Mouse (Mus musculus) ovary, adult 18-20 months (tissue): ENCODE results near the gene Akap13.

ENCODE experiments used
- DNase-seq: peaks from one replicate; pipeline ENCODE4 v3.0.0; 2022; ENCODE audit warnings: low spot score, mixed read lengths

The Akap13 gene

DNA sequence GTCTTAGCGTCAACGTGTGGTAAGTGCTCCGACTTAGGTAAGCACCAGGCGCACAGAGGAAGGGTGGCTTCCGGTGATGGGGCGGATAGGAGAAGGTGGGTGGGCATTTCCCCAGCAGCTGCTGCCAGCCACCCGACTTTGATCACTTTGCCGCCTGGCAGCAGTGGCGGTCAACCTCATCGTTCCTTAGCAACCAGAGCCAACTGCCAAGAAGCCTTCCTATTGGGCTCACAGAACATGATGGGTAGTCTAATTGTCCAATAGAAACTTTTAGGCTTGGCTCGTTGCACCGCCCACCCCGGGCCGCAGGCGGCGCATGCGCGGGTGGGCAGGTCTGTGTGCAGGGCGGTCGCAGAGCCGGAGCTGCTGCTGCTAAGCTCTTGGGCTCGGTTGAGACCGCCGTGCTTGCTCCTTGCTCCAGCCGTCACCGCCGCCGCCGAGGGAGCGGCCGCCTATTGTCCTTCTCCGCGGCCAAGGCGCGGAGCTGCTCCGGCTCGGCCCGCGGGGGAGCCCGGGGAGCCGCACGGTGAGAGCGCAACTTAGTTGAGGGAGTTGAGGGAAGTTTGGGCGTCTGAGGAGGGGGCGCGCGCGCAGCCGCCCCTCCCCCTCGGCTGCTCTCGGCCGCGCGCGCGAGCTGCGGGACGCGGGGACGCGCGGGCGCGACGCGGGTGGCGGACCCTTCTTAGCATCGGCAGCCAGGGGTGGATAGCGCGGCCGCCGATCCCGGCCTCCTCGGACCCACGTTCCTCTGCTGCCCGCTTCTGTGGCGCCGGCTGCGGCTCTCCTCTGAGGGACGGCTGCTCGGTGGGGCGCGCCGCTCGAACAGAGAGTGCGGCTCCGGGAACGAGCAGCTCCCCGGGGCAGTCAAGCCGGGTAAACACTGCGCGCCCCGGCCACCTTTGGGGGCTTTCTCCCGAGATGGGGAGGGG, at the start of gene Akap13:
Akap13 (plus strand) TSS at position 312 of the 929 bp plus-strand sequence.
- DNase-seq = peak; percentile 97

GRCm38 (mm10) chr7:75410641-75411040, 44.7 kb upstream of the Akap13 start:
- no peak for DNase-seq

DNA sequence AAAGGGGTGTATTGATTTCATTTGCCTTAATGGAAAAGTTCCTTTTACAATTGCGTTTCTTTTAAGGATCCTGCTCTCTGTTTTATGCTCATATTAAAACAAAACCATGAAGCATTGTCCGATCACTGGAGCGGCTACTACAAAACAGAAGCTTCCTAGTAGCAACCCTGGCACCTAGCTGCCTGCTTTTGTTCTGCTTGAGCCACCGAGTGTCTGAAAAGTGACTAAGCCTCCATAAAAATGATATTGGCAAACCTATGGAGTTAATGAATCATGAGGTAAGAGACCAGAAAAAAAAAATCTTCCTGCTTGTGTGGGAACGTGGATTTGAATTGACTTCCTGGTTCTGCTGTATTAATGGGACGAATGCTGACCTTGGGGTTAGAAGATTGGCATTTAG, 44.1 kb upstream of the Akap13 start:
- no peak for DNase-seq

DNA sequence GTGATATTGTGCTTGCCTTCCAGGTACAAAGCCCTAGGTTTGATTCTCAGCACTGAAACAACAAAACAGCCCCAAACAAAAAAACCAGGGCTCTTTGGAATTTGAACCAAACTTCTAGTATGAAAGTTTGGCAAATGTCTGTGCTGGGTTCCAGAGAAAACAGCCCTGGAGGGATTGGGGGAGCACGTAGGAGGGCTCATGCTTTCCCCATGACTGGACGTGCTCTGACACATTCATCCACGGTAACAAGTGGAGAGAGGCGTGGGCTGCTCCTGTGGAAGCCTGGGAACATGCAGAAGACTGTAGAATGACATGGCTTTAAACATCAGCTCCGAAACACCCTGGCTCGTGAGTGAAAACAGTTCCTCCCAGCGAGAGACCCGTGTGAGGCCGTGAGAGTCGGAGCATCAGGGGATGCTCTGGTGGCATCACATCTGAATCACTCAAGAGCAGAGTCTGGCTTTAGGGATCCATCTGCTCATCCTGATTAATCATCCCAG, 43.3 kb upstream of the Akap13 start:
- DNase-seq = no peak

DNA sequence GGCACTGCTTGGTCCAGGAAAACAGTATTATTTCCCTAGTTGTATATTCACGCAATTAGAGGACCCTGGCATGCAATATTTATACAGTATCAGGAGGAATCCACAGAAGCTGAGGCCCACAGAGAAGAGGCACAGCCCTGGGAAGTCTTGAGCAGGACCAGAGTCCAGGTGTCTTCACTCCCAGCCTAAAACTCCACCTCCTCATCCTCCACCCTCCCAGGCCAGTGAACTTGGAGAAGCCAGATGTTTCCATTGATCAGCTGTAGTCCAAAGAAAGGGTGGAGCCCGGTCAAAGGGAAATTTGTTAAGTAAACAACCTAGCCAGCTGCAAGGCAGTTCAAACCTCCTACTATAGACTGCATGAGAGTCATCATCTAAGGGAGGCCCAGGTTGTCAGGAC, 42.8 kb upstream of the Akap13 start:
- no peak for DNase-seq

GRCm38 (mm10) chr7:75413903-75414302, 41.4 kb upstream of the Akap13 start:
- DNase-seq = no peak

DNA sequence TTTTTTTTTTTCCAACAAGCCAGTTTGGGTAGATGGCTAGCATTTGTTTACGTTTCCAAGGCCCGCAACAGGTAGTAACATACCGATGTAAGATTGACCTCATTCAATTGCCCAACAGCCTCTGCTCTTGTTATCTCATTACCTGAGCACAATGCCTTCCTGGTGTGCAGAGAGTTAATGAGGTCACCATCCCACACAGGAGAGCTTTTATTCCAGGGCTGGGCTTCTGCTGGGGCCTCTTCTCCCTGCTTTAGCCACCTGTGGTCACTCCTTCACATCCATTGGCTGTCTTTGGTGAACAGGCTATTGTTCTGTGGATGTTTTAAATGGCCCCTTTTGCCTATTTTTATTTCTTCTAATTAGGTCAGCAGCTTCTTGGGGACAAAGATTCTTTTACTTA, 41.0 kb upstream of the Akap13 start:
- DNase-seq = no peak

DNA sequence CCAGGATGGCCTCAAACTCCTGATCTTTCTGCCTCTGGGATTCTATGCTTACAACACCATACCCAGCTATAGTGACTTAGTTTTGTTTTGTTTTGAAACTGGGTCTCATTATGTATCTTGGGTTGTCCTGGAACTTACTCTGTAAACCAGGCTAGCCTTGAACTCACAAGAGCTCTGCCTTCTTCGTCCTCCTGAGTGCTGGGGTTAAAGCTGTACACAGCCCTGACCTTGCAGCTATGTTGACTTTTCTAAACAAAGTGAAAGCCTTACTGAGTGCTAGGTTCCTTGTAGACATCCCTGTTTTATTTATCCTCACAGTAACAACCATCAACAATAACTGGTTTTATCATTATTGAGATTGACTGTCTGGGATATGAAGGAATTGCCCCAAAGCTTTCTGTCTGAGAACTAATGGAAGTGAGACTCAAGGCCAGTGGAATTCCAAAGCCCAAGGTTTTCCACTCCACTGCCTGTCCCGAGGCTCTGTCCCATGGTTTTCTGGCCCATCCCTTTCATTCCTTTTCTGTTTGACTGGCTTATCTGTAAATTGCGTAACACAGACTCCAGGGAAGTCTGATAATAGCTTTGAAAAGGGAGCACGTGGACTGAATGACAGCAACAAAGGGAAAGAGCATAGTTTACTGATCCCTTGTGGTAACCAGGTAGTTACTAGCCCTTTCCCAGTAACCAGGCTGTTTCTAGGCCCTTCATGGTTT, 40.0 kb upstream of the Akap13 start:
- DNase-seq = peak; percentile 19

DNA sequence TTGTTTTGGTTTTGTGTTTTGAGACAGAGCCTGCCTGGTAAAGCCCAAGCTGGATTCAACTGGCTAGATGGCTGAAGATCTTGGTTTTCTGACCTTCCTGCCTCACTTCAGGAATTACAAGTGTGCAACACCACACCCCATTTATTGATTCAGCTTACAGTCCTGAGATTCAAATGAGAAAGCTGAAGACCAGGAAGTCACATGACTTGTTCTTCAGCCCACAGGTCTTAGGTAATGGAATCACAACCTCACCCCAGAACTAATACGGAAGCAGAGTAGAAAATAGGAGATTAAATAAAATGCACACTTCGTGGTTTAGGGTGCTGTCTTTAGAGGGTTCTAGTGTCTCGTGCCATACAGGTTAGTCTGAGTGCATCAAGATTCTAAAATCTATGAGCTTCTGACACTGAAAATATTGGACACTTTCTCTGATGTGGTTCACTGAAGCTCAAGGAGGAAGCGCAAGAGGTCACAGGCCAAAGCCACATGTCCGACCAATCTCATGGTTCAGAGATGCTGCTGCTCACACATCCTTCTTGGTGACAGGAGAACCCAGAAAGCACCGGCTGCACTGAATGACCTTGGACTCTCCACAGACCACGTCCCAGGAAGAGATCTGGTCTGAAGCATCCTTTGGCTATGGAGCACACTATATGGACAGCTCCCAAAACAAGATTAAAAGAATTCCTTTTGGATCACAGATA, 39.3 kb upstream of the Akap13 start:
- DNase-seq = no peak

DNA sequence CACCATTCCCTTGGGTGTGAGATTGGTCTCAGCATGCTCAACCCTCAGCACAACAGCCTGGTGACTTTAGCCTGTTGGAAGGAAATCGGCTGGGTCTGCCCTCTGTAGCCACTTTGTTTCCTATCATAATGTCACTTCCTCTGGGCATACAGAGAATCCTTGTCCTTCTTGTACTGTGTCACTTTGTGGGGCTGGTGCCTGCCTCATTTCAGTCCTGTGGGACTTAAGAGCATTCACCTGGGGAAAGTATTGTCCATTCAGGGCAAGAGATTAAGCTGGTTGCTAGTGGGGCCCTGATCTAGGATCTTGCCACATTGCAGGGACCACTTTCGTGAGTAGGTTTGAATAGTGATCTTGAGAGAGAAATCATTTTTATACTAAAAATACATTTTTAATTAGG, 34.4 kb upstream of the Akap13 start:
- no peak for DNase-seq

DNA sequence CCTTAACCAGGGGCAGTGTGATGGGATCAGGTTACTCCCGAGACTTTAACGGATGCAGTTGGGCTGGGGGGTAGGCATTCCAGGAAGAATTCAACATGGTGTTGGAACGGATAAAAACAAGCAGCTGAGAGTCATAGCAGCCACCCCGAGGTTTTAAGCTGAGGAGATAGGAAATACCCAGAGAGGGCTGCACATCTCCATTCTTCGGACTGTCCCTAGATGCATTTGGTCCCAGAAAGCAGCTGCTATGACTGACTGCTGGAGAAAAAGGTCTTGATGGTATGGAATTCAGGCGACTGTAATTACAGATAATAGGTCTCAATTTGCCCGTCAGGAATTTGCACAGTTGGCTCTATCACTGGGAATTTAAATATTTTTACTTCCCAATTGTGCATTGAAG, 31.2 kb upstream of the Akap13 start:
- no peak for DNase-seq

- peak; percentile 69 for DNase-seq
These were observed 28.0 kb upstream of the Akap13 start for GRCm38 (mm10) chr7:75427322-75427721.

- DNase-seq = no peak
These were observed 26.4 kb upstream of the Akap13 start for GRCm38 (mm10) chr7:75428913-75429312.

GRCm38 (mm10) chr7:75430550-75430949, 24.8 kb upstream of the Akap13 start:
- DNase-seq = no peak

- no peak for DNase-seq
These were observed 24.3 kb upstream of the Akap13 start for GRCm38 (mm10) chr7:75431043-75431442.

- DNase-seq = no peak
These were observed 23.3 kb upstream of the Akap13 start for GRCm38 (mm10) chr7:75432046-75432445.

DNA sequence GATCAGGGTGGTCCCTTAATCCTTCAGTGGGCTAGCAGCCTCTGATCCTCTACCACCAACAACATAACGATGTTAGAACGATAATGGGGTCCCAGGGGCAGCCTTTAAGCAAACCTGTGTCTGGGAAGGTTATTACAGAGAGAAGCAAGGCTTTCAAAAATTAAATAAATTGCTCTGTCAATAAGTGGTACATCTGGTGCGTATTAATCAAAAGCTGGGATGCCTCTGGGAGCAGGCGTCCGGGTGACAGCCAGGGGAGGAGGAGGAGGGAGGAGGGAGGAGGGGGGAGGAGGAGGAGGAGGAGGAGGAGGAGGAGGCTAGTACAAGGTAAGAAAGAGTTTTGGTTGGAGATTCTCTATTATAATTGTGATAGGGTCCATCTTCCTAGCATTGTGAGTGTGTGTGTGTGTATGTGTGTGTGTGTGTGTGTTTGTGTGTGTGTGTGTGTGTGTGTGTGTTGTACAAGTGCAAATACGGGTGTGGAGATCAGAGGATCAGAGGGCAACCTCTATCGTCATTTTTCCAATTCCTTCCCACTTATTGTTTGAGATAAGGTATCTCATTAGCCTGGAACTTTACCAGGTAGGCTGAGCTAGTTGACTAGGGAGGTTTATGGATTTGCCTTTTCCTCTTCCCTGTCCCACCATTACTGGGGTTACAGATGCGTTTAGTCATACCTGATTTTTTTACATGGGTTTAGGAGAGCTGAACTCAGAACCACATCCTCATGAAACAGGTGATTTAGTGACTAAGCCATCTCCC, 18.7 kb upstream of the Akap13 start:
- no peak for DNase-seq

- no peak for DNase-seq
These were observed 15.8 kb upstream of the Akap13 start for GRCm38 (mm10) chr7:75439570-75439969.

DNA sequence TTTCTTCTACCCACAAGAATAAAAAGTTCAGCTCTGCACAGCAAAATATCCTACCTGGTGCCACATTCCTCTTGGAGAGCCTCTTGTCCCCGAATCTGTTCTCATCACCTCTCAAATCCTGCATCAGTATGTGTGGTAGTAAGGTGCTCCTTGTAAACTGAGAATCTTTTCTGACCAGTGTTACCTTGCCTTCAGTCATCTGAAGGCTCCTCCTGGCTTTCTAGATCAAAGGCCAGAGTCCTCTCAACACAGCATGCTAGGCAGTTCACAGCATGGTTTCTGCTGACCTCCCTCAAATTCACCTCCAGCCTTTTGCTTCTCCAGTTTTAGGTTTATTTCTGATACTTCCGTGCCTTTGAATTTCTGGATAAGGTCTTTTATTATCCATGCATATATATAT, 15.1 kb upstream of the Akap13 start:
- no peak for DNase-seq

- DNase-seq = no peak
These were observed 13.4 kb upstream of the Akap13 start for GRCm38 (mm10) chr7:75441947-75442346.

DNA sequence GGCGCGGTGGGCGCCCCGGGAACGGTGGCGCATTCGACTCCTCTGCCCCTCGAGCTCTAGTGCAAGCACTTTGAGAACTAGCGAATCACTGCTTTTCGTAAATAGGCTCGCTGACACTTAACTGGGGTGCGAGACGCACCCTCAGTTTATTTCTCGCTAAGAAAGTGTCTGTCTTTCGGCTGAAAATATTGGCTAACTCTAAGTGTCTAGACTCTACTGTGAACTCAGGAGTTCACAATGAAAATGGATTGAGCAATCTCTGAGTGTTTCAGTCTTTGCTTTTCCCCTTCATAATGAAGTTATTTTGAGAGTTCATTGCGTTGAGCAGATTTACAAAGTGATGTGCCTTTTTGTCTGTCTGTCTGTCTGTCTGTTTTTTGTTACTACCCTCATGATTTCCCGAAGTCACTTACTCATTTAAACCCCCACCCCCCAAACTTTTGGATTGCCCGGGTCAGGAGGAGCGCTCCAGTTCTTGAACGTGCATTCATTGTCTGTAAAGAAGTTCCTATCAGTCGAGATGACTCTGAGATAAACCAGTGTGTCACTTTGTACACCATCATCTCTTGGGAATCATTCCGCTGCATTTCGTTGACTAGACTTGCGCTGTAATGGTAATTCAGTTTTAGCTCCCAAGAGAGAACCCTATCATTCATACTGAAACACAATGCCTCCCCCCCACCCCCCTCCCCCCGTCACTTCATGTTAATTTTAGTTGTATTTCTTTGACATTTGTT, 986 bp downstream of the Akap13 start:
- no peak for DNase-seq
